Mouse (Mus musculus) G1E (cell line): ENCODE data around the gene Gm11562.

Source experiments
- CTCF ChIP-seq: IDR thresholded peaks from 2 replicates; pipeline ENCODE4 v1.5.1; 2012; ENCODE audit warnings: low read depth, low read length, inconsistent platforms, mixed read lengths
- GATA1 ChIP-seq: IDR thresholded peaks from 2 replicates; pipeline ENCODE4 v1.6.1; 2012; ENCODE audit warnings: borderline replicate concordance, low read length, inconsistent platforms, mixed read lengths

- TF ChIP-seq GATA1 (no peak), CTCF (no peak)
Observed at GRCm38 (mm10) chr11:99573164-99573563, 47.1 kb downstream of the Gm11562 start.
